Mouse (Mus musculus) neutrophil, adult 5-6 weeks (primary cell): ENCODE data around the gene Midn. TPM values are rescaled to one million over a fixed set of nuclear protein-coding genes. Genes with fewer than 3 reads are reported as not detected.

Experiments
- ATAC-seq: fragments of 151-379, 151-347 bp; 2 replicates; pipeline ENCODE4 v1.8.0; 2017; ENCODE audit warnings: mild to moderate bottlenecking, moderate TSS enrichment; ENCODE audit not compliant: insufficient number of reproducible peaks, poor library complexity, low FRiP score, severe bottlenecking; ENCODE audit errors: extremely low read depth
- total RNA-seq: library from RNA; stranded (forward); fragments of 200-1000 nt; gene quantifications from 2 replicates; pipeline ENCODE4 v1.2.3, GENCODE M21; 2017

The Midn gene
- total RNA-seq, 1 experiment from 2014 or later, result 126 TPM

- ATAC-seq, result no peak
Measured at GRCm38 (mm10) chr10:80153713-80154112, 5.6 kb downstream of the Midn start.

- ATAC-seq, result no peak
Measured at GRCm38 (mm10) chr10:80154384-80154783, 6.3 kb downstream of the Midn start.

- no peak for ATAC-seq
Measured at GRCm38 (mm10) chr10:80155277-80155676, 7.2 kb downstream of the Midn start.

- ATAC-seq, result no peak
Measured at GRCm38 (mm10) chr10:80156002-80156751, 8.1 kb downstream of the Midn start.

GRCm38 (mm10) chr10:80156752-80157053 is 8.6 kb downstream of the Midn start:
- no peak for ATAC-seq

GRCm38 (mm10) chr10:80157141-80157929 is 9.3 kb downstream of the Midn start:
- ATAC-seq, result no peak

GRCm38 (mm10) chr10:80158307-80158986 is 10.4 kb downstream of the Midn start:
- ATAC-seq, result peak; percentile 10; the same call in 1 of the 2 replicates

- ATAC-seq, result no peak; the same call in 1 of the 2 replicates
Measured at GRCm38 (mm10) chr10:80159021-80159560, 11.0 kb downstream of the Midn start.

GRCm38 (mm10) chr10:80159561-80160454 is 11.7 kb downstream of the Midn start:
- peak; percentile 71 for ATAC-seq

GRCm38 (mm10) chr10:80160455-80161371 is 12.6 kb downstream of the Midn start:
- ATAC-seq, result no peak; the same call in 1 of the 2 replicates

GRCm38 (mm10) chr10:80161522-80162242 is 13.6 kb downstream of the Midn start:
- no peak for ATAC-seq

GRCm38 (mm10) chr10:80162243-80162608 is 14.2 kb downstream of the Midn start:
- ATAC-seq, result no peak

- no peak for ATAC-seq
Measured at GRCm38 (mm10) chr10:80162716-80163299, 14.7 kb downstream of the Midn start.

- no peak for ATAC-seq
Measured at GRCm38 (mm10) chr10:80163721-80164120, 15.6 kb downstream of the Midn start.

GRCm38 (mm10) chr10:80164161-80164997 is 16.3 kb downstream of the Midn start:
- no peak for ATAC-seq

GRCm38 (mm10) chr10:80164998-80165344 is 16.9 kb downstream of the Midn start:
- ATAC-seq, result peak; percentile 63
